Mouse (Mus musculus) erythroblast, embryonic 14.5 days (primary cell): ENCODE data around the gene Nudt1.

ENCODE experiments used
- GATA1 ChIP-seq: IDR thresholded peaks from 2 replicates; pipeline ENCODE4 v1.6.1; 2012; ENCODE audit warnings: low read length, inconsistent platforms, mixed read lengths
- TAL1 ChIP-seq: IDR thresholded peaks from 3 replicates; pipeline ENCODE4 v1.6.1; 2012; ENCODE audit warnings: low read length, inconsistent platforms, mixed read lengths

DNA sequence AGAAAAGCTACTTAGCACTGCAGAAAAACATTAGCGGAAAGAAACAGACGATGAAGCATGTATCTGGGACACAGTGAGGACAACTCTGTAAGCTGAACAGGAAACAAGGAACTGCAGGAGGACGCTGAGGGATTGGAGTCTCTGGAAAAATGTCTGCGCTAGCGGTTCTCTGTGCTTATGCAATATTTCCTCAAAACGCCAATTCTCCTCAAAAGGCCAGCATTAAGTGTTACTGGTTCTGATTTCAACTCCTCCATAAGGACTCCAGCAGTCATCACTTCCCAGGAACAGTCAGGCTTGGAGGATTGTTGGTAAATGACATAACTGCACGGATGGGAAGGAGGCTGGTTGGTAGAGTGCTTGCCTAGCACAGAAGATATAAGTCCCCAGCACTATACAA is 59.7 kb downstream of the Nudt1 start:
- TF ChIP-seq TAL1 (no peak), GATA1 (no peak)
